Mouse (Mus musculus): ENCODE data around the gene Oit1.

DNA sequence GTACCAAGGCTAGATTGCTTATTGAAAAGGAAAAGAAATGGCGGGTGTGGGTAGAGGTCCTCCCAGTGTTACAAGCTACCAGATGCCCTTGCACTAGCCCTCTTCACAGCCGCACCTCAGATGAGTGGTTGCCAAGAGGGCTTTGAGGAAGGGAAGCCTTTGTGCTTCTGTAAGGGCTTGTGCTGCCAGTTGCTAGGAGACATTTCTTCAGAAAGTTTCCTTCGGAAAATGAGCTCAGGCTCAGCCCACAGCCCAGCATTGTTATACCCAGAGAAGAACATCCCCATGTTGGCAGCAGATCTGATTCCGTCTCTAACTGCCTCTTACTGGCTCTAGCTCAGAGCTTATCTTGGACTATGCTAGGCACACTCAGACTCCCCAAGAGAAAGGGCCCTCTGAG, 49.0 kb downstream of the Oit1 start:
- no peak for TF ChIP-seq CTCF (IDR thresholded peaks at IDR 0.05; ENCODE audit: low read depth, low read length)
- no peak for TF ChIP-seq TAL1 (conservative IDR thresholded peaks at IDR 0.05; ENCODE audit: low read depth, low read length)
- no peak for TF ChIP-seq GATA1 (IDR thresholded peaks at IDR 0.05; ENCODE audit: borderline replicate concordance, low read length)
- TF ChIP-seq POLR2AphosphoS5 (IDR thresholded peaks at IDR 0.05; ENCODE audit: insufficient replicate concordance, low read depth, low read length), result no peak
